Mouse (Mus musculus): ENCODE measurements around the gene Slitrk5. TPM values are rescaled to one million over a fixed set of nuclear protein-coding genes. Genes with fewer than 3 reads are reported as not detected.
"Not testable (repeated sequence)": the region's sequence is repeated elsewhere in the genome, so short reads cannot be mapped to it uniquely, and the experiment has no call there.

Gene Slitrk5
- total RNA-seq (2015; ENCODE audit: low replicate concordance), result not detected in 2 replicates
- total RNA-seq (2017; ENCODE audit: low replicate concordance), result not detected in 2 replicates

DNA sequence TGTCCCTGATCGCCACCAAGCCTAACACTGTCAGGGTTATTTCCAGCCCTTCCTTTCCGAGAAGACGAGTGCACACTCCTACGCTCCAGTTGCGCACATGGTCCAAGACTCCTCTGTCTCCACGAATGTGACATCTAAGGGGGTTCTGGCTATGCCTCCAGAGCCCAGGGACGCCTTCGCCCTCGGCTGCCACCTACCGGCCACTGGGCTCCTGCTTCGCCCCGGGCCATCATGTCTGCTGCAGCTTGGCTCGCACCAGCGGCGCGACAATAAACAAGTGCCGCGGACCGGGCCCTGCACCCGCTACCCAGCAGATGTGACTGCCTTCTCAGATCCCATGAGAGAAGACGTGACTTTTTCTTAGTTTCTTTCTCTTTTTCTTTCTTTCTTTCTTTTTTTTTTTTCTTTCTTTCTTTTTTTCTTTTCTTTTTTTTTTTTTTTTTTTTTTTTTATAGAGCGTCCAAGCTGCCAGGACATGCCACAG, at the start of gene Slitrk5:
Gene Slitrk5 (plus strand): TSS at position 434 of the 484 bp plus-strand sequence.
- ATAC-seq (replicated peaks; ENCODE audit: low FRiP score, poor library complexity, severe bottlenecking), result no peak

DNA sequence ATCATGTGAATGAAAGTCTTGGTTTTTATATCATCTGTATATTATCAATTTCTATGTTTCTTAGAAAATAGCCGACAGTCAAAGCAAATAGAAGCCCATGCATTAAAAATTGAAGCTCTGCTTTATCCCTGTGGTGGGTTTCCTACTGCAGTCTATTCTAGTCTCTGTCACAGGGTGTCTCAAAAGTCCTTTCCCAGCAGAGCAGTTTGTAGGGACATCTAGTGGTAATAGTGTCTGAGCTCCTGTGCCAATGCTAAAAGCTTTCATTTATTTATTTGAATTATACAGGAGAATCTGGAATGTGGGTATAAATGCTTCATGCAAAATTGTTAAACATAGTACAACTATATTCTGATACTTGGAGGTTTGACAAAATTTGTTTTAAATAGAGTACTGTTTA, 2.0 kb upstream of the Slitrk5 start:
- no peak for ATAC-seq (replicated peaks; ENCODE audit: low FRiP score, poor library complexity, severe bottlenecking)

DNA sequence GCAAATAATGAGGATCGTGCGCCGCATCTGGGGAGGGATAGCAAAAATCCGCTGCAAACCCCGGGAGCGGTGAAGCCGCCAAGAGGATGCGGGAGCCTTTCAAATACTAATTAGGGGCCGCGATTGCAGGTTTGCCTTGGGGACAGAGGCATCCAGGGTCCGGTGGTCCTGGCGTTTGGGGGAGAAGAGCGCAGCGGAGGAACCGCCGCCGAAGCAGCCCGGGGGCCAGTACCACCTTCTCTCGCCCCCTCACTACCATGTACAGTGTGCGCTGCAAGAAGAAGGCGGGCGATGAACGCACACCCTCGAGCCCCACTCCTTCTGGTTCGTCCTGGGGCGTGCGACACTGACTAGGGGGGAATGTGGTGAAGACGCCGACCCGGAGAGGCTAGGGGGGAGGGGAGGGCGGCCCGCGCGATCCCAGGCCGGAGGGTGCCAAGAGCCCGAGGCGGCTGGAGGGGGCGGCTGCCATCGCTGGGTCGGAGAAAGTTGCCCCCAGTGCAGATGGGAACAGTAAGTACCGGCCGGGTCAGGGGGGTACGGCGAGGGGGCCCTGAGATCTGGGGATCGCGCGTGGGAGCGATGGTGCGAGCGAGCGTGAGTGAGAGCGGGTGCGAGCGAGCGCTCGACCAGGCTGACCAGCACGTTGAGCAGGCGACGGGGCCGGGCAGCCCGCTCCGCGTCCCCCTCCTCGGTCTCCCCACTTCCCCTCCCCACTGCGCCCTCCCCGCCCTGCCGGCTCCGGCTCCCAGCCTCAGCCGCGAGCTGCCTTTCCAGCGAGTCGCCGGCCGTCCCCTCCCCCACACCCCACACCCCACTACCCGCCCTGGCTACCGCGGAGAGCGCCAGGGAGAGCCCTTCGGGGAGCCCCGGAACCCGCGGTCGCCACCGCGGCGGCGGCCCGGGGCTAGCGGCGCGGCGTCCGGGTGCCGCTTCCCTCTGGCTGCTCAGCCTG, 591 bp downstream of the Slitrk5 start:
- no peak for ATAC-seq (replicated peaks; ENCODE audit: low FRiP score, poor library complexity, severe bottlenecking)

DNA sequence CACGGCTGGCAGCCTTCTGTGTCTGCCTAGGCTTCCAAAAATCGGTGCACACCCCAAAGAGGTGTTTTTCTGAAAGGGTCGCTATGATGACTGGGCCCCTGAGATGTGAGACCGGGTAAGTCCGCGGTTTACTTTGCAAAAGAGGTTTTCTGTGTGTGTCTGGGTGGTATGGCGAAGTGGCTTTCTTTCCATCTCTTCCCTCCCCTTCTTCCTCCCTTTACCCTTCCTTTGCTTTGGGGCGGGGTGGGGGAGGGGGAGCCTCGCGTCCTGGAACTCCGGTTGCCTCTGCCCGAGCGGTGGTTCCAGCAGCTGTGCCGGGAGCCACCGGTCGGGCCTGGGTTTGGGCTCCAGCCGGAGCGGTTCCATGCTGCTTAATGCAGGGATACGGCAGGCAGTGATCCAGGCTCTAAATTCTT, 1.3 kb downstream of the Slitrk5 start:
- ATAC-seq (replicated peaks; ENCODE audit: low FRiP score, poor library complexity, severe bottlenecking), result no peak

DNA sequence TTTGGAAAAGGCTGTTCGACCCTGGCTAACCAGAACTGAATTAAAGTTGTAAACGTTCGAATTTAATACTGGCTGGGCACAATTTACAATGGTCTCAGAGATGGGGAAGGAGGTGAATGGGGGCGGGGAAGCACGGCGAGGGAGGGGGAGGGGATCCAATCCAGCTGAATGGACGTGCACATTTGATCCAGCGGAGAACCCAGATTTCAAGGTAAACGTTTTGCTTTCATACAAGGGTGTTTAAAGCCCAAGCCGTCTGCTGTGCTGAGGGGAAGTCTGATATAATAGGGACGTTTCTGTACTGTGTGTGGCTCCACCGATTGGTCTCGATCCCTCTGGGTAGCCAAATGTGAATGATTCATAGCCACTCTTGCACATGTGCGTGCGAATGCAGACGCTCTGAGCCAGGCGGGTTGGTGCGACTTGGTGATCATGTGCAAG, 2.0 kb downstream of the Slitrk5 start:
- no peak for ATAC-seq (replicated peaks; ENCODE audit: low FRiP score, poor library complexity, severe bottlenecking)

DNA sequence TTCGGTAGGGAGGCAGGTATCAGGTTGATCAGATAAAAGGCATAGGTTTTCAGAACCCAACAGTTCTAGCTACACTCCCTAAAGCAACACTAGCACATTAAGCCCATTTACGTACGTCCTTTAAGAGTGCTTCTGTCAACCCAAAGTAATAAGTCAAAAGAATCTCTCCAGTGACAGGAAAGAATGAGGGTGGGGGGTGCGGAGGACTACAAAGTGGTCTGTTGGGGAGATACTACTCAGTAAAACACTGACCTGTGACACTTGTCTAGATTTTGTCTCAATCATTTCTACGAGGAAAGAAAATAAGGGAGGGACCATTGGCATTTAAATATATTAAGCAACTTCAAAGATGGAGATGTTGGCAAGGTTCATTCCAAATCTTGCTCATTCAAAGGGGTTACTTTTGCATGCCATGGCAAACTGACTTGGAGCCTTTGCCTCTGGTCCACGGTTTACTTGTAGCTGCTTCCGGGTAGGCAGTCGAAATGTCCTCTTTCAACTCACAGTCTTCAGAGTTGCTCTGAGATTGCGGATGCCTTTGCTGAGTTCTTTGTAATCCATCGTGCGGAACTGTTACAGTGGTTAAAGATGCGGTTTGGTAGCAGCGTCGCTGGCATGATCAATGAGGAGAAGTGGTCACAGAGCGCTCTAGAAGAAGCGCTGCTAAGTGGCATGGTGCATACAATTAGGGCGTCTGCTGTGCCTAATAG, 2.6 kb downstream of the Slitrk5 start:
- ATAC-seq (replicated peaks; ENCODE audit: low FRiP score, poor library complexity, severe bottlenecking), result no peak

DNA sequence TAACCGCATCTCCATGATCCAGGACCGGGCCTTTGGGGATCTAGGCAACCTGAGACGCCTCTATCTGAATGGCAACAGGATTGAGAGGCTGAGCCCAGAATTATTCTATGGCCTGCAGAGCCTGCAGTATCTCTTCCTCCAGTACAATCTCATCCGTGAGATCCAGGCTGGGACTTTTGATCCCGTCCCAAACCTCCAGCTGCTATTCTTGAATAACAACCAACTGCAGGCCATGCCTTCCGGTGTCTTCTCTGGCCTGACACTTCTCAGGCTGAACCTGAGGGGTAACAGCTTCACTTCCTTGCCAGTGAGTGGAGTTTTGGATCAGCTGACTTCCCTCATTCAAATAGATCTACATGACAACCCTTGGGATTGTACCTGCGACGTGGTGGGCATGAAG, 5.4 kb downstream of the Slitrk5 start:
- ATAC-seq (replicated peaks; ENCODE audit: low FRiP score, poor library complexity, severe bottlenecking), result no peak

DNA sequence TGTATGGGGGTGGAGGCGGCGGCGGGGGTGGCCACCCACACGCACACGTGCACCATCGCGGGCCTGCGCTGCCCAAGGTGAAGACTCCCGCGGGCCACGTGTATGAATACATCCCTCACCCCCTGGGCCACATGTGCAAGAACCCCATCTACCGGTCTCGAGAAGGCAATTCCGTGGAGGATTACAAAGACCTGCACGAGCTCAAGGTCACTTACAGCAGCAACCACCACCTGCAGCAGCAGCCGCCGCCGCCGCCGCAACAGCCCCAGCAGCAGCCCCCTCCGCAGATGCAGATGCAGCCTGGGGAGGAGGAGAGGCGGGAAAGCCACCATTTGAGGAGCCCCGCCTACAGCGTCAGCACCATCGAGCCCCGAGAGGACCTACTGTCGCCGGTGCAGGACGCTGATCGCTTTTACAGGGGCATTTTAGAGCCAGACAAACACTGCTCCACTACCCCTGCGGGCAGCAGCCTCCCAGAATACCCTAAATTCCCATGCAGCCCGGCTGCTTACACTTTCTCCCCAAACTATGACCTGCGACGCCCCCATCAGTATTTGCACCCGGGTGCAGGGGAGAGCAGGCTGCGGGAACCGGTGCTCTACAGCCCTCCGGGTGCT, 6.3 kb downstream of the Slitrk5 start:
- ATAC-seq (replicated peaks; ENCODE audit: low FRiP score, poor library complexity, severe bottlenecking), result no peak

DNA sequence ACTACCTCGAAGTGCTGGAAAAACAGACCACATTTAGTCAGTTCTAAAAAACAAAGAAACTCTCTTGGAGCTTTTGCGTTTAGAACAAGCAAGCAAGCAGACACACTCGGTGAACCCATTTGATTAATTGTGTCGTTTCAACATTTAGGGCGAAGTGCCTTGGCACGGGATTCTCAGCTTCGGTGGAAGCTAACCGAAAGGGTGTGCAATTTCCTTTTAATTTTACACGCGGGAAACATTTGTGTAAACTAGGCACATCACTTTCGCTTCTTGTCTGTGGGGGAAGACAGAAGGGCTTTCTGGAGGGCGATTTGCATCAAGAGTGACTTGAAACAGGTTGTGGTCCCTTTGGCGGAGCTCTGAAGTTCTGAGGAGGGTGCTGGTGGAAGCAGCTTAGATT, 6.9 kb downstream of the Slitrk5 start:
- ATAC-seq (replicated peaks; ENCODE audit: low FRiP score, poor library complexity, severe bottlenecking), result no peak

DNA sequence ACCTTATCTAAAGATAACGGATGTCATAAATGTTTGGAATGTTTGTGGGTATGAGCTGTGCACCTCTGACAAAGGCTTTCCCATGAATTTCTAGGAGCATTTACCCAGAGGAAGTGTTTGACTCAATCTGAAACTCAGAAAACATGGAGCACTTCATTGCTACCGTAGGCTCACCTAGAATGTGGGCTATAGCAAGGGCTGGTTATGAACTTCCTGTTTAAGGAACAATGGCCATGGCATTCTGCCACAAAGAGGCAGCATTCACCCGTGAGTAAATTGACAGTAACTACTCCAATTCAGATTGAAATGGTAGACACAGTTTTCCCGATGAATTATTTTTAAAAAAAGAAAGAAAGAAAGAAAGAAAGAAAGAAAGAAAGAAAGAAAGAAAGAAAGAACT, 8.6 kb downstream of the Slitrk5 start:
- no peak for ATAC-seq (replicated peaks; ENCODE audit: low FRiP score, poor library complexity, severe bottlenecking)

DNA sequence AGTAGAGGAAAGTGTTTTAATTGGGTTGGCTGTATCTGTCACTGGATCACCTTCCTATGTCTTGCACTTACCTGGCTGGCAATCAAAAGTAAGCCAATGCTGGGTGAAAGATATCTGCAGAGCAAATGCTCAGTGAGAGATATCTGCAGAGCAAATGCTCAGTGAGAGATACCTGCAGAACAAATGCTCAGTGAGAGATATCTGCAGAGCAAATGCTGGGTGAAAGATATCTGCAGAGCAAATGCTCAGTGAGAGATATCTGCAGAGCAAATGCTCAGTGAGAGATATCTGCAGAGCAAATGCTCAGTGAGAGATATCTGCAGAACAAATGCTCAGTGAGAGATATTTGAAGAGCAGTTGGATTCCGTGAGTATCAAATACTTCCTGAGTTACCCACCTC, 15.2 kb downstream of the Slitrk5 start:
- not testable (repeated sequence) for ATAC-seq (replicated peaks; ENCODE audit: low FRiP score, poor library complexity, severe bottlenecking)

DNA sequence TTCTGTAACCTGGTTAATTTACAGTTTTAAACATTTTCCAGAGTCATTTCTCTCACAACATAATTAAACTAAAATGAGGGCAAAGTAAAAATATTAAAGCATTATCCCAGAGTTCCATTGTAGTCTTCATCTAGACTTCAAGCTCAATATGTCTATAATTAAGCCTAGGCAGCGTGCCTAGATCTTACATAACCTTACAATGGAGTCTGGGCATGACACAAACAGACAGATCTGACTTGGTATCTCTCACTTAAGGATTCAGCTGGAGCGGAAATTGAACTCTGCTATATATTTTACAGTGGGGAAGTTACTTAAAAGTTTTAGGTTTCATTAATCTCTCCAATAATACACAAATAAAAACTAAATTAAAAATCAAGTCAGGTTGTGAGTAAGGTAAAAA, 54.9 kb downstream of the Slitrk5 start:
- ATAC-seq (replicated peaks; ENCODE audit: low FRiP score, poor library complexity, severe bottlenecking), result no peak

Data from erythroblast, adult 5-6 weeks (primary cell).